Mouse (Mus musculus) lung, adult 2 months (tissue): ENCODE results near the gene Gm20388. TPM values are rescaled to one million over a fixed set of nuclear protein-coding genes. Genes with fewer than 3 reads are reported as not detected.

ENCODE experiments used
- DNase-seq: peaks from one replicate; pipeline ENCODE4 v3.0.0; 2022
- H3K4me1 ChIP-seq: fragments of 200-500 bp; 2 replicates; pipeline ENCODE4 v1.6.1; 2011; ENCODE audit warnings: low read length; ENCODE audit not compliant: control insufficient read depth, insufficient read depth
- H3K4me3 ChIP-seq: fragments of 200-500 bp; replicated peaks from 2 replicates; pipeline ENCODE3; 2011; ENCODE audit warnings: low read depth, mild to moderate bottlenecking, control low read depth, low read length; ENCODE audit errors: extremely low read depth
- CTCF ChIP-seq: fragments of 200-500 bp; IDR thresholded peaks from 2 replicates; pipeline ENCODE4 v1.5.1; 2011; ENCODE audit warnings: mild to moderate bottlenecking, low read length, control low read depth; ENCODE audit not compliant: insufficient read depth
- POLR2A ChIP-seq: fragments of 200-500 bp; IDR thresholded peaks from 2 replicates; pipeline ENCODE4 v1.6.1; 2011; ENCODE audit warnings: low read depth, mild to moderate bottlenecking, control low read depth, low read length, borderline replicate concordance; ENCODE audit errors: extremely low read depth
- WGBS: fragments of 180-500 bp; shearing (Covaris S2); methylation state at CpG from one replicate; pipeline ENCODE4 v1.1.7; 2018; 5-methylcytosine and 5-hydroxymethylcytosine counted together
- polyA plus RNA-seq: library from polyadenylated mRNA; depleted of rRNA; stranded (reverse); fragments of >200 nt; gene quantifications from 2 replicates; pipeline ENCODE4 v1.2.3, GENCODE M21; 2012

Gene Gm20388
- polyA plus RNA-seq, 1 experiment, result 67.8 TPM

DNA sequence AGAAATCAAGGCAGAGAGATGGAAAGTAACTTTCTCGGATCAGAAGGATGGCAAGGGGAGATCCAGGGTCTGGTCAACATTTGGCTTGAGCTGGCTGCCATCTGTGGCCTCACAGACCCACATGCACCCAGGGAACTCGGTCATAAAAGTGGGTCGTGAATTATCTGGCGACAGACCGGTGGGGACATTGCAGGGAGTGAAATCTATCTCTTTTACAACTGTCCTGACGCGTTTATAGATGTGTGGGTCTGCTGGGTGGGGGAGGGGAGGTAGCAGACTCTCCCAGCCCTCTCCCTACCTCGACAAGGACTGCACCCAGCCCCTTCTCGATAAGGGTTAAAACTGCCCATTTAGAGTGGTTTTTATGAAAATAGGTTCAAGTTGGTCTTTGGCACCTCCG is 1444.2 kb downstream of the Gm20388 start:
- H3K4me3 ChIP-seq, result no peak overlapping the region
- TF ChIP-seq CTCF (no peak), POLR2A (no peak)
- WGBS, result 68% methylated on average over 10 of the region's 10 CpGs

DNA sequence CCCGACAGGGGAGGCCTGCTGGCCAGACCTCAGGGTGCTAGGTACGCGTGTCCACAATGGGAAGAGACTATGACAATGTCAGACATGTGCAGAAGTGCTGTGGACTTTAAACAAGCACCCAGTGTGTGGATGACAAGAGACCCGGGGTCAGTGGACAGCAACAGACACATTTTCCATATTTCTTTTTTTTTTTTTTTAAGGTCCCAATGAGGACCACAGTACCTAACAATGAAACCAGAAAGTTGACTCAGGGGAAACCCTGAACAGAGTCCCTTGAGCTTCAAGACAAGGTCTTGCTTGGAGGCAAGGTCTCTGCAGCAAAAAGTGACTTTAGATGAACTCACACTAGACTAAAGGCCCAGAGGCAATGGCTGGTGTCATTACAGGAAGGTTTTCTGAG is 1446.8 kb downstream of the Gm20388 start:
- Histone ChIP-seq H3K4me1 (no peaks in the 10 kb centered on the region), H3K4me3 (no peak overlapping the region)
- no peak for DNase-seq
- WGBS, result 95% methylated on average over 4 of the region's 4 CpGs
- no peak for TF ChIP-seq CTCF
- no peak for TF ChIP-seq POLR2A

More for the DNA sequence above, 1444.2 kb downstream of the Gm20388 start:
- no peaks in the 10 kb centered on the region for H3K4me1 ChIP-seq
- DNase-seq, result no peak

DNA sequence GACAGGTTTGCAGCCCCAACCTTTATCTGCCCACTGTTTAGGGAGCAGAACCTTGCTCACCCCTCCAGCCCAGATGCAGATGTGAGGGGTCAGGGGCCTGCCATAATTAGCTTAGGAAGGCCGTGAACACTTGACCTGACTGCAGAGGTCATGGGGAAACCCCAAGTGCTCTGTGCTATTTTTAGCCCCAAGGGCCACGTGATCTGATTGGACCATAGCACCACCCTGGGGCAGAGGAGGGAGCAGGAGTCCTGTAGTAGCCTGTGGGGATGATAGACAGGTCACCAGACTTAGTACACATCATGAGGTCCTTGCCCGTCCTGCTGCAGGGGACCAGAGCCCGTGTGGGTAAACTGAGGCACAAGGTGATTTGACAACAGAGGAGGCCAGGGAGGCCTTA is 1448.0 kb downstream of the Gm20388 start:
- DNase-seq, result no peak
- H3K4me1 ChIP-seq, result no peaks in the 10 kb centered on the region
- TF ChIP-seq POLR2A, result no peak
- no peak for TF ChIP-seq CTCF
- 64% methylated on average over 4 of the region's 4 CpGs for WGBS
- H3K4me3 ChIP-seq, result no peak overlapping the region

DNA sequence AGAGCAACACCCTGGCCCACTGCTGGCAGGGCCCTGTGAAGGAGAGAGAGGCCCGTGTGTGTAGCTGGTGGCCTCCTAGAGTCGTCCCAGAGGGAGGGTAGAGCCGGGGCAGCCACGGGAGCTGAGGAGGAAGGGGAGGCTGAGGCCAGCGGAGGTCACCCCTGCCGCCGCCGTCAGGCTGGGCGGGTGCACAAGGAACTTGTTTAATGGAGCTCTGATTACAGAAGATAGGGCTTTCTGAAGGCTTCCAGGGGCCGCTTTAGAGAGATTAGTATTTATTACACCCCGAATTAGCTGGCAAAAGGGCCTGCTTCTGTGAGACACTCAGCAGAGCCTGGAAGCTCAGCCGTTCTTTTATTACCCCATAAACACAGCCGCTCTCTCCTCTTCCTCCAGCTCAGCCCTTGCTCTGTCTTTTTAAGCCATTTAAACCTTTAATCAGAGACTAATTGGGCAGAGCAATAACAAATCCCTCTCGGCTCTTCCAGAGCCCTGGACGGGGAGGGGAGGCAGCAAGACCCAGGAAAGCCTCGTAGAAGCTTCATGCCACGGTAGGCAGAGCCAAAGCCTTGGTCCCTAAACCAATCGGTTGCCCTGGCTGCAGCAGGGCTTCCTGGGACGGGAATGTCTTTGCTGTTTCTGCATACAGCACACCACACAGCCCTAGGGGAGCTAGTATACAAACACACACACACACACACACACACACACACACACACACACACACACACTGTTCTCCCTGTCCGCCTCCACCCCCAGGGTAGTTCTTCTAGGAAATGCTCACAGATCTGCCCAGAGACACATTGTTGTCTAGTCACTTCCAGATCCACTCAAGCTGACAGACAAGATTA is 1448.7 kb downstream of the Gm20388 start:
- Histone ChIP-seq H3K4me1 (no peaks in the 10 kb centered on the region), H3K4me3 (no peak overlapping the region)
- 22% methylated on average over 20 of the region's 20 CpGs for WGBS
- no peak for DNase-seq
- TF ChIP-seq POLR2A (no peak), CTCF (no peak)

DNA sequence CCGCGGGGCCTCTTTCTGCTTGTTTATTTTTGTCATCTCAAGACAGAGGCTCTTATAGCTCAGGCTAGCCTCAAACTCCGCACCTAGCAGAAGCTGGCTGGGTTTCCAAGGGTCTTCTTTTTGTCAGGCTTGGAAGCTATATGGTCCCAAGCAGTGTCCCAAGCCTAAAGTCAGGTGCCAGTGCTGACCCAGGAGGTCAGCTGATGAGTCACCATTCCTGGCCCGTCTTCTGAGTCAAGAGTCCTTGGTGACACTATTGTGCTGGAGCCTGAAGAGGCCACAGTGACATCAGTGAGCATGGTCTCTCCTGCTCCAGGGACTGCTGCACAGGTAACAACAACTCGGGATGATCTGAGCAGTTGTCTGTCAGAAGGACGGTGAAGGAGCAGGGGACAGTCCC is 1449.4 kb downstream of the Gm20388 start:
- TF ChIP-seq CTCF (no peak), POLR2A (no peak)
- H3K4me1 ChIP-seq, result no peaks in the 10 kb centered on the region
- no peak overlapping the region for H3K4me3 ChIP-seq
- DNase-seq, result no peak
- WGBS, result 43% methylated on average over 6 of the region's 6 CpGs

DNA sequence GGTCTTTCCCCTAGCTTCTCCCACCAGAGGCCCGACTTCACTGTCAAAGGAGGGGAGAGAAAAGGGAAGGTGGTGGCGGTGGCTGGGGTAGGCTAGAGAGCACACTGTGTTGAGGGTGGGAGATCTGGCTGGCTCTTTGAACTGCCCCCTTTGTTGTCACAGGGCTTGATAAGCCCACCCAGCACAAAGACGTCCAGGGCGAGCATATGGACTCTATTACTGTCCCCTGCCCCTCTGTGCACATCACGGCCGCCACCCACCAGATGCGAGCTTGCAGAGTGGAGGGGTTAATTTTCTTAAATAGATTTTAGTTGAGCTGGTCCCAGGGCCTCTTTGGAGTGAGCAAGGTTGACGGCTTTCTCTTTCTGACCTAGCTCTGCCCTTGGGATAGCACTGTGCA is 1450.5 kb downstream of the Gm20388 start:
- Histone ChIP-seq H3K4me1 (no peaks in the 10 kb centered on the region), H3K4me3 (no peak overlapping the region)
- no peak for TF ChIP-seq CTCF
- no peak for TF ChIP-seq POLR2A
- DNase-seq, result no peak
- 85% methylated on average over 8 of the region's 8 CpGs for WGBS

DNA sequence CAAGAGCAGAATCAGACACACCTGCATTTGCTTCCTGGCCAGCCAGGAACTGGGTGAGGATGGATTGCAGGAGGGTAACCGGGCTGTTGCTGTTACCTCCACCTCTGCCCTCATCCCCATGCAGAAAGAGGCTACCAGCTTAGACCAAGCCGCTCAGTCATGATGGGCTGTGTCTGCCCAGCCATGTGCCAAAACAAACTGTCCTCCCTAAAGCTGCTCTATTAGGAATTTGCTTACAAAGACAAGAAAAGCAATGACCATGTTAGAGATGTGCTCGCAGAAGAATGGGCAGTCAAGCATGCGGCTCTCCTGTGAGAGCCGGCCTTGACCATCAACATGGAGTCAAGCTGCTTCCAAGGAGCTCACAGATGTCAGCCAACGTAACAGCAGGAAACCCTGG is 1454.0 kb downstream of the Gm20388 start:
- TF ChIP-seq CTCF (no peak), POLR2A (no peak)
- Histone ChIP-seq H3K4me3 (no peak overlapping the region), H3K4me1 (no peaks in the 10 kb centered on the region)
- 81% methylated on average over 6 of the region's 6 CpGs for WGBS
- DNase-seq, result no peak

DNA sequence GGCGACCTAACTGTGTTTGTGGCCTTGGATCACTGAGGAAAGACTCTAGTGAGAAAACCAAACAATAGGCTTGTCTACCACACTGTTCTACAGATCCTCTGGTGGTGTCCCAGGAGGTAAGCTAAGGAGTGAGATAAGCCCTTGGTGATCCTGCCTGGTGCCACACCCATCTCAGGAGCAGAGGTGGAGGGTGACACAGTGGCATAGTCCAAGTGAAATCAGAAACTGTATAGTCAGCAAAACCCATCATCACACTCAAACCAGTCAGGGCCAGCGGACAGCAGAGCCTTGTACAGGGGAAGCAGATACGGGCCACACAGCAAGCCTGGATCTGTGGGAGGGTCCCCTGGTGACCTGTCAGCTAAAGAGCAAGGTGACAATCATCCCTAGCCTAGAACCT is 1454.5 kb downstream of the Gm20388 start:
- no peak for DNase-seq
- no peak overlapping the region for H3K4me3 ChIP-seq
- TF ChIP-seq CTCF (no peak), POLR2A (no peak)
- WGBS, result 81% methylated on average over 3 of the region's 3 CpGs
- H3K4me1 ChIP-seq, result no peaks in the 10 kb centered on the region

DNA sequence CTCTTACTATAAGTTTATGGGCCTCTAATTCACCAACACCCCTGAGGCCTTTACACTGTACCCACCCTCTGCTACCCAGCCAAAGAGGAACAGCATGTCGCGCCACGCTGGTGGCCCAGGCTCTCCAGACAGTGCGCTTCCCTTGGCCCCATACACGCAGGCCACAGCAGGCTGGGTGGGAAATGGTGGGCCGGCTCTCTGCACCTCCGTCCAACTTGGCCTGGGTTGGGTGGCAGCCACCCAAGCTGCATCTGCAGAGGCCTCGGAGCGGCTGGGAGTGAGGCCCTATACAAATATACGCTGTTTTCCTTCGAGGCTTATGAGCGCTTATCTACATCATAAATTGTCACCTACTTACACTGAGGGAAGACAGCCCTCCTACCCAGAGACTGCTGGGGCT is 1456.0 kb downstream of the Gm20388 start:
- DNase-seq, result no peak
- H3K4me1 ChIP-seq, result no peaks in the 10 kb centered on the region
- no peak for TF ChIP-seq POLR2A
- TF ChIP-seq CTCF, result no peak
- H3K4me3 ChIP-seq, result no peak overlapping the region
- WGBS, result 72% methylated on average over 12 of the region's 12 CpGs

DNA sequence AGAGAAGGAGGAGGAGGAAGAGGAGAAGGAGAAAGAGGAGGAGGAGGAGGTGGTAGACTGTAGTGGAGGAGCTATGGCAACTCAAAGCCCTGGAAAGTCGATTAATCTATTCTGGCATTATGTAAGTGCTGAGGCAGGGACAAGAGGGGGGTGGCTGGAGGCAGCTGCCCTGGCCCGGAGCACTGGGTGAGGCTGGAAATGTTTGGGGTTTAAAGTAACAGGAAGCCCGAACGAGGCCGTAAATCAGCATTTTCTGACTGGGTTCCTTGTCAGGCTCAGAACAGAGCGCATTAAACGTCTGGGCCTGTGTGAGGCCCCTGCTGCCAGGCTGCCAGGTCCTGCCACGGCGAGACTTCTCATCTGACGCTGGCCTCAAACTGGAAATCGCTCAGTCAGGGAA is 1458.2 kb downstream of the Gm20388 start:
- no peak for TF ChIP-seq CTCF
- TF ChIP-seq POLR2A, result no peak
- H3K4me3 ChIP-seq, result no peak overlapping the region
- WGBS, result 30% methylated on average over 11 of the region's 11 CpGs
- DNase-seq, result no peak
- H3K4me1 ChIP-seq, result no peaks in the 10 kb centered on the region
